Mouse (Mus musculus) small intestine, adult 2 months (tissue): ENCODE measurements around the gene Usf3. TPM values are rescaled to one million over a fixed set of nuclear protein-coding genes. Genes with fewer than 3 reads are reported as not detected.

Experiments used
- H3K27ac ChIP-seq: fragments of 200-500 bp; 2 replicates; pipeline ENCODE4 v1.5.1; 2012; ENCODE audit warnings: low read depth, low read length, control low read depth, inconsistent platforms; ENCODE audit not compliant: insufficient read depth
- H3K27me3 ChIP-seq: fragments of 200-500 bp; 2 replicates; pipeline ENCODE4 v1.6.1; 2012; ENCODE audit warnings: mild to moderate bottlenecking, moderate library complexity, low read length, inconsistent platforms; ENCODE audit not compliant: control insufficient read depth, insufficient read depth
- H3K36me3 ChIP-seq: fragments of 200-500 bp; 2 replicates; pipeline ENCODE4 v1.6.1; 2012; ENCODE audit warnings: mild to moderate bottlenecking, low read length, control low read depth, inconsistent platforms; ENCODE audit not compliant: control insufficient read depth, insufficient read depth
- H3K4me1 ChIP-seq: fragments of 200-500 bp; 2 replicates; pipeline ENCODE4 v1.6.1; 2012; ENCODE audit warnings: low read length, inconsistent platforms, mixed read lengths; ENCODE audit not compliant: control insufficient read depth, insufficient read depth, insufficient read length
- H3K4me3 ChIP-seq: fragments of 200-500 bp; 2 replicates; pipeline ENCODE4 v1.5.1; 2012; ENCODE audit warnings: low read depth, mild to moderate bottlenecking, control low read depth, inconsistent platforms, low read length, moderate library complexity
- CTCF ChIP-seq: fragments of 200-500 bp; IDR thresholded peaks from 2 replicates; pipeline ENCODE4 v1.5.1; 2012; ENCODE audit warnings: low read depth, mild to moderate bottlenecking, control low read depth, inconsistent platforms, low read length, moderate library complexity, mixed read lengths; ENCODE audit not compliant: insufficient replicate concordance, insufficient read length; ENCODE audit errors: extremely low read depth
- POLR2A ChIP-seq: fragments of 200-500 bp; IDR thresholded peaks from 2 replicates; pipeline ENCODE4 v1.6.1; 2012; ENCODE audit warnings: low read depth, mild to moderate bottlenecking, control low read depth, inconsistent platforms, low read length, moderate library complexity
- WGBS: fragments of 180-500 bp; shearing (Covaris S2); methylation state at CpG from one replicate; pipeline ENCODE4 v1.1.7; 2018; 5-methylcytosine and 5-hydroxymethylcytosine counted together
- polyA plus RNA-seq: library from polyadenylated mRNA; depleted of rRNA; stranded (reverse); fragments of >200 nt; gene quantifications from 2 replicates; pipeline ENCODE4 v1.2.3, GENCODE M21; 2012

Usf3 gene
- polyA plus RNA-seq, 1 experiment = 6.7 TPM

- H3K27ac ChIP-seq = peak overlapping the region; percentile 94
- no peaks in the 10 kb centered on the region for H3K36me3 ChIP-seq
- WGBS = under 1% methylated on average over 26 of the region's 26 CpGs
- TF ChIP-seq POLR2A = no peak
- no peak for TF ChIP-seq CTCF
- H3K4me3 ChIP-seq = peak overlapping the region; percentile 62
- peaks cover 6% of the 10 kb centered on the region; the same call in 1 of the 2 replicates for H3K4me1 ChIP-seq
- H3K27me3 ChIP-seq = no peaks in the 10 kb centered on the region
Measured at GRCm38 (mm10) chr16:44172297-44173154, 520 bp upstream of the Usf3 start.

GRCm38 (mm10) chr16:44173966-44174530, 1.0 kb downstream of the Usf3 start:
- TF ChIP-seq POLR2A = no peak
- no peak for TF ChIP-seq CTCF
- peaks cover 6% of the 10 kb centered on the region; the same call in 1 of the 2 replicates for H3K4me1 ChIP-seq
- peak overlapping the region; percentile 41 for H3K27ac ChIP-seq
- H3K4me3 ChIP-seq = peak overlapping the region; percentile 98
- no peaks in the 10 kb centered on the region for H3K27me3 ChIP-seq
- peaks cover 1% of the 10 kb centered on the region; the same call in 1 of the 2 replicates for H3K36me3 ChIP-seq
- WGBS = 2% methylated on average over 7 of the region's 7 CpGs

- H3K36me3 ChIP-seq = peaks cover 4% of the 10 kb centered on the region; the same call in 1 of the 2 replicates
- TF ChIP-seq CTCF = no peak
- 31% methylated on average over 1 of the region's 1 CpGs for WGBS
- H3K27me3 ChIP-seq = no peaks in the 10 kb centered on the region
- peak overlapping the region; percentile 76 for H3K27ac ChIP-seq
- H3K4me1 ChIP-seq = peaks cover 6% of the 10 kb centered on the region; the same call in 1 of the 2 replicates
- no peak overlapping the region for H3K4me3 ChIP-seq
Measured at GRCm38 (mm10) chr16:44175001-44175400, 2.0 kb downstream of the Usf3 start.

- WGBS = 85% methylated on average over 2 of the region's 2 CpGs
Measured at GRCm38 (mm10) chr16:44176511-44176910, 3.5 kb downstream of the Usf3 start.

GRCm38 (mm10) chr16:44178555-44178954, 5.5 kb downstream of the Usf3 start:
- Histone ChIP-seq H3K4me3 (no peak overlapping the region), H3K36me3 (peaks cover 5% of the 10 kb centered on the region), H3K27me3 (no peaks in the 10 kb centered on the region), H3K27ac (no peak overlapping the region), H3K4me1 (peaks cover 9% of the 10 kb centered on the region; the same call in 1 of the 2 replicates)
- WGBS = 13% methylated on average over 1 of the region's 1 CpGs
- TF ChIP-seq CTCF (no peak), POLR2A (no peak)

More at GRCm38 (mm10) chr16:44176511-44176910, 3.5 kb downstream of the Usf3 start:
- Histone ChIP-seq H3K27me3 (no peaks in the 10 kb centered on the region), H3K4me1 (peaks cover 6% of the 10 kb centered on the region; the same call in 1 of the 2 replicates), H3K36me3 (peaks cover 5% of the 10 kb centered on the region), H3K4me3 (no peak overlapping the region), H3K27ac (no peak overlapping the region)
- TF ChIP-seq CTCF (no peak), POLR2A (no peak)

GRCm38 (mm10) chr16:44182597-44182996, 9.6 kb downstream of the Usf3 start:
- H3K4me3 ChIP-seq = no peak overlapping the region
- WGBS = 64% methylated on average over 1 of the region's 1 CpGs

GRCm38 (mm10) chr16:44184769-44185168, 11.7 kb downstream of the Usf3 start:
- no peak overlapping the region for H3K27ac ChIP-seq
- TF ChIP-seq CTCF (no peak), POLR2A (no peak)
- 81% methylated on average over 3 of the region's 3 CpGs for WGBS
- H3K4me1 ChIP-seq = peaks cover 3% of the 10 kb centered on the region; the same call in 1 of the 2 replicates
- peaks cover 6% of the 10 kb centered on the region for H3K36me3 ChIP-seq
- no peaks in the 10 kb centered on the region for H3K27me3 ChIP-seq
- no peak overlapping the region for H3K4me3 ChIP-seq

More at GRCm38 (mm10) chr16:44182597-44182996, 9.6 kb downstream of the Usf3 start:
- Histone ChIP-seq H3K36me3 (peaks cover 8% of the 10 kb centered on the region), H3K27ac (no peak overlapping the region; the same call in 1 of the 2 replicates), H3K4me1 (peaks cover 3% of the 10 kb centered on the region; the same call in 1 of the 2 replicates), H3K27me3 (no peaks in the 10 kb centered on the region)
- no peak for TF ChIP-seq POLR2A
- no peak for TF ChIP-seq CTCF
